Mouse (Mus musculus) cerebellum, adult (tissue): ENCODE measurements at regions not wholly inside any gene's neighbourhood (a gene's known extent, or its start where the extent isn't known, plus 50 kb on each side); places are given as distances from the start of the nearest gene placed in this dataset.
A peak's percentile ranks its signal among the peaks of the same experiment; 100 is the strongest.

ENCODE experiments used
- ATAC-seq: cut with Nextera tagmentation; 2 replicates; pipeline ENCODE4 v1.9.2; 2017; ENCODE audit warnings: mild to moderate bottlenecking, moderate library complexity, mixed read lengths; ENCODE audit not compliant: insufficient number of reproducible peaks, low FRiP score, low TSS enrichment

DNA sequence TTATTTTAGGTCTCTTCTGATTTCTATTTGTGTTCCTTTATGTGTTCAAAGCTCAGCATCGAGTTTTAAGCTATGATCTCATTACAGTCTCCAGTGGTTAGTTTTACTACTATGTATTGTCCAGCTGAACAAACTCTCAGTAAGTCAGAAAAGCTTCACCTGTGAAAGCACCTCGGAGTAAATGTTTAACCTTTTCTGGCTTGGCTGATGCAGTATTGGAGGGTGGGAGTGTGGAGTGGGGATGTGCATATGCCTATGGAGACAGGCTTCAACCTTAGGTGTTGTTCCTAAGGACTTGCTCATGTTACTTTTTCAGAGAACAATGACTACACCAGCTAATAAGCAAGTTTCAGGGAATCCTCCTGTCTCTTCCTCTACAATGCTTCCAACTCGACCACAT lies 67.6 kb upstream of the Gm10295 start:
- no peak for ATAC-seq

DNA sequence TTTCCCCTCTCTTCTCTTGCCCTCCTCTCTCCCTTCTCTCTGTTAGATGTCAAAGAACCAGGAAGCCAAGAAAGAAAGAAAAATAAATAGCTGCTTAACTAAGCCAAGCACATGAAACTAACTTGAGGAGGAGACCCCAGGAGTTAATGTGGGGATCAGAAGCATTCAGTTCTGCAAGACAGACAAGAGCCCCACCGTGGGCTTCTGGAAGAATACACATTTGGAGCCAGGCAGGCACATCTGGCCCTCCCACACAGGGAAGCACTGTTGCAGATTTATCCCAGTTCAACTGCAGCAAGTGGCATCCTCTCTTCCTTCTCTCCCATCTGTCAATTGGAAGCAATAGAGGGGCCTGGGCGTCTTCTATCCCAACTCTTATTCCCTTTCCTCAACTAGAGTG lies 63.5 kb upstream of the Gm10295 start:
- no peak for ATAC-seq

DNA sequence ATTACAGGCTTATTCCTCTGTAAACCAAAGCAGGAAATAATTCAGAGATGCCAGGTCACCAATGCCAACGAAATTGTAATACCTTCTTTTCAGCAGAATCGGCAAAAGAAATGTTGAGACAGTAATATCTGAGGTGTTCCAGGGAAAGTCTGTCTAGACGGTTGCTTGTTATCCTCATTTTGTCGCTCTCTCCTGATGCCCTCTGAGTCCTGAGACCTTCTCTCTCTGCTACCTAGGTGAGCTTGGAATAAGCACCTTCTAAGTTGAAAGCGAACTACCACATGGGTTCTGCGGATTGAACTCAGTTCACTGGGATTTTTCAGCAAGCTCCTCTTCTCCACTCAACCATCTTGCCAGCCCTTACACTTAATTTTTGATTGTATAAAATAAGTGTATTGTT lies 61.8 kb upstream of the Gm10295 start:
- ATAC-seq, result no peak

DNA sequence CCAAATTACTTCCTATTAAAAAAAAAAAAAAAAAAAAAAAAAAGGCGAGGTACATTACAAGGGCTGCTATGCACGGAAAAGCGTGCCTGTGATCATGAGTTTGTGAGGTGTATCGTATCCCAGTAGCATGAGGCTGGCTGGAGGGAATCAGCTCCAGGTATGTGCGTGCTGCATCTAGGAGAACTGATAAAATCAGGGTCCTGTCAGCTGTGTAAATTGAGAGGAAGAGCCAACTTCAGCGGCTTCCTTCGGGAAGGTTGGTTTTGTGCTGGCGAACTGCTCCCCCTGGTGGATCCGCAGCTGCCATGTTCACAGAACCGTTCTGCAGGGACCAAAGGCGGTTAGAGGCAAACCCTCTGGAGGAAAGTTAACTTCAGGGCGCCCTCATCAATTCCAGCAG lies 60.8 kb upstream of the Gm10295 start:
- peak; percentile 79 for ATAC-seq

DNA sequence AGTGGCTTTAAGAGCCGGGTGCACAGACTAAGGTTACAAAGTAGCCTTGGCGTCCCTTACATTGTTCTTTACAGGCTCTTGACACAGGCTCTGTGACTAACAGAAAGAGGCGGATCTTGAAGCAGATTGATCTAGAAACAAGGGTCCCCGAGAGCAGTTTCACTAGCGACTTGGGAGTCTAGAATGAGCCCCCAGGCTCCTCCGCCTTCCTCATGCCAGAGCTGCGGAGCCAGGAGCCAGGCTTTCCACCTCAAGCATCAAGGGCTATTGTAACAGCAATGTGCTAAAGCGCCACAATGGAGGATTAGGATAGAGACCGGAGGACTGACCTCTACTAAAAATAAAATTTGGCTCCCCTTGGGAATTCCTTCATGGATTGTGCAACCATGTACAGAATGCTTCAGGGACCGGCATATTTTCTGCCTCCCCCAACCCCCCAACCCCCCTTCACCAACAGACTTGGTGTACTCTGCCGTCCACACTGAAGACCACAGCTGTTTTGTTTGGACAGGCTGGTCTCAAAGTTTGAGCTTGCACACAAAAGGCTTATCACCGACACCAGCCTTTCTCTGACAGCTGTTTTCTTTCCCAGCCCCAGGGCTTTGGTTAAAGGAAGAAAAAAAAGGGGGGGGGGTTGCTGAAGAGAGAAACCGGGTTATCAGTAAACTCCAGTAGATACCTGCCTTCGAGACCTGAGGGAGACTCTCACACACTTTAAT lies 60.2 kb upstream of the Gm10295 start:
- ATAC-seq, result no peak

DNA sequence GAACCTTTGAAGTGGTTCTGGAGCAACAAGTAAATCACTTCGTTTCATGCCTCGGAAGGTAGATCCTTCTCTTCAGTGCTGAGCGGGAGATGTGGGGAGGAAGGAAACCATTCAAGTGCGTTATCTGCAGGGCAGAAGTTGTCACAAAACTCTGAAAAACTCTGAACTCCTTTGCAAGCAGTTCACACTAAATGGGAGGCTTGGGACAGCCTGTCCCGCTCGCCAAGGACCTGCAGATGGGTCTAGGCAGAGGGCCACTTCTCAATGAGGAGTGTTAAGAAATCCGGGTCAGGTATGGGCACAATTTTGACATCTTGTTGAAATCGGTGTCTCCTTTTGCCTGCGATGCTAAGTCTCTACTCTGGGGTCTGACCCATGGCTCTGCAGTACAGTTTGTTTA lies 58.6 kb upstream of the Gm10295 start:
- ATAC-seq, result no peak

DNA sequence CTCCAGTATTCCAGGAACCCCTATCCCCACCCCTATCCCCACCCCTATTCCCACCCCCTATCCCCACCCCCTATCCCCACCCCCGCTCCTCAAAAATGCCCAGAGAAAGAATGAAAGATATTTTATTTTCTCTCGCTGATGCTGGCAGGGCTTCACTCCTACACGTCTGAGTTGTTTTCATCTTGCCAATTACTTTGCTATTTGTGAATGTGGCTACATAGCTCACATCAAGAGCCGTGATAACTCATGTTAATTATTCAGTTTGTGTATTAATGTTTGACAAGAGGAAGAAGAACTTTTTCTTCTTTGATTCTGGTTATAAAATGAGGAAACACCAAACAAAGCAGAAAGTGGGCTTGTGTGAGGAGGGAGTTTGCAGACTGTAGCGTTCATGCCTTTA lies 57.8 kb upstream of the Gm10295 start:
- no peak for ATAC-seq

DNA sequence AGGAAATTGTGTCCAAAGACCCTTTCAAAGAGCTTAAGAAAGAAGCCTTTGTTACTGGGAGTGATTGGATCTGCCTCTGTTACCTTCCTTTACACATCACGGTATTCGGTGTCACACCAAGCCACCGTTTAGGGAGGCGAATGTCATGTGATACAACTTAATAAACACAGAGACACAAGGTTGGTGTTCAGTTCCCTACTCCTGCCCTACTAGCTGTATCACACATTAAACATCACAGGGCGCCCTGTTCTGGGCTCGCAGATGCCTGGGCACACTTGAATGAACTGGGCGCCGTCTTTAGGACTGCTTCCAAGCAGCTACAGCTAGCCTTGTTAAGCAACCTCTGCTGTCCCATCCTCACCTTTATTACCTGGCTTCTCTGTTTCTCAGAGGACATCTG lies 55.0 kb upstream of the Gm10295 start:
- ATAC-seq, result no peak
